Comparison of ENCODE assay signal across 9 mouse cellular contexts in the genomic region with DNA sequence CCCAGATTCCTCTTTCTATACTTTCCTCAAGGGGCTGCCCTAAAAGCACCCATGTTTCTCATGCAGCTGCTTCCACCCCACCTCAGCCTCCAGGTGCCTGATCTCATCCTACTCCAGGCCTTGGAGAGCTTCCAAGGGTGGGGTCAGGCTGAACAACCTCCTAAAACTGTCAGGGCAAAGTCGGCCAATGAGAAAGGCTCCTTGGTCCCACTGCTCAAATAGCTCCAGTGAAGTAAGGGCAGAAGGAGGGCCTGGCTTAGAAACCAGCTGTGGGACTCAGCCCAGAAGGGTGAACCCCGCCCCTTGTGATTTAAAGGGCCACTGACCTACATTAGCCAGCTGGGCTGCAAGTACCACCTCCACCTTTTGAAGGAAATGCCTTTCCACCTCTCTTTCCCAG. TPM values are rescaled to one million over a fixed set of nuclear protein-coding genes. Genes with fewer than 3 reads are reported as not detected.
DNase-seq lines count a peak whose midpoint lies in the region; ATAC-seq and TF ChIP-seq lines count a peak whose summit lies in the region.
"Had no signal": no experiment of that assay in that cellular context is flagged by ENCODE, and none has a peak within 500 bp of the region (broad histone marks: within the 10 kb centered on the region; RNA-seq: fewer than 3 reads in every experiment).

No protein-coding gene starts in this region.

- peak; percentile 16; the same call in 1 of the 2 replicates for ATAC-seq in granulocyte monocyte progenitor cell, adult 5-6 weeks (replicated peaks; ENCODE audit: poor library complexity, severe bottlenecking)
- peak; percentile 74 for ATAC-seq in kidney, embryonic 15.5 days (replicated peaks; ENCODE audit: low FRiP score)
- peak; percentile 90 for ATAC-seq in lung, postnatal 0 days
- ATAC-seq in forebrain, embryonic 15.5 days (replicated peaks) = no peak

- H3K4me1 ChIP-seq in kidney, embryonic 15.5 days = peaks cover 49% of the 10 kb centered on the region
- peaks cover 8% of the 10 kb centered on the region for H3K4me1 ChIP-seq in lung, postnatal 0 days (ENCODE audit: insufficient read depth, low read depth, low read length)
- peaks cover 19% of the 10 kb centered on the region for H3K4me1 ChIP-seq in forebrain, embryonic 15.5 days

- peak; percentile 50 for TF ChIP-seq EP300 in lung, postnatal 0 days (IDR thresholded peaks at IDR 0.05)

- TF ChIP-seq CTCF in lung, postnatal 0 days (IDR thresholded peaks at IDR 0.05) = no peak

- H3K9me3 ChIP-seq in kidney, embryonic 15.5 days (replicated peaks) = no peaks in the 10 kb centered on the region
- H3K9me3 ChIP-seq in lung, postnatal 0 days (ENCODE audit: low read length) = no peaks in the 10 kb centered on the region
- H3K9me3 ChIP-seq in forebrain, embryonic 15.5 days = no peaks in the 10 kb centered on the region

- no peak overlapping the region for H3K4me2 ChIP-seq in kidney, embryonic 15.5 days
- no peak overlapping the region for H3K4me2 ChIP-seq in lung, postnatal 0 days (replicated peaks; ENCODE audit: low read depth, low read length)
- no peak overlapping the region; the same call in 1 of the 2 replicates for H3K4me2 ChIP-seq in forebrain, embryonic 15.5 days (replicated peaks)

- intact Hi-C loops in left cerebral cortex, postnatal 14 days (cut with DNase I) = loop anchor here (5.0 to 10.0 kb wide), 2 partner anchors 69 to 171 kb away; no protein-coding TSS in a partner anchor

- H3K9ac ChIP-seq in kidney, embryonic 15.5 days = no peak overlapping the region
- no peak overlapping the region for H3K9ac ChIP-seq in lung, postnatal 0 days (replicated peaks; ENCODE audit: low read depth)
- no peak overlapping the region for H3K9ac ChIP-seq in forebrain, embryonic 15.5 days (replicated peaks)

- peak overlapping the region; percentile 75 for H3K27ac ChIP-seq in kidney, embryonic 15.5 days
- peak overlapping the region; percentile 62 for H3K27ac ChIP-seq in lung, postnatal 0 days (ENCODE audit: low read length)
- H3K27ac ChIP-seq in forebrain, embryonic 15.5 days (replicated peaks) = no peak overlapping the region

- H3K4me3 ChIP-seq in kidney, embryonic 15.5 days (replicated peaks) = no peak overlapping the region
- H3K4me3 ChIP-seq in lung, postnatal 0 days (ENCODE audit: low read depth, low read length) = no peak overlapping the region
- no peak overlapping the region for H3K4me3 ChIP-seq in forebrain, embryonic 15.5 days

- 5% methylated on average over 2 of the region's 2 CpGs for WGBS in kidney, embryonic 15.5 days
- WGBS in lung, postnatal 0 days = 8% methylated on average over 2 of the region's 2 CpGs
- 15% methylated on average over 2 of the region's 2 CpGs for WGBS in forebrain, embryonic 15.5 days

- peak; percentile 84 for DNase-seq in ES-CJ7 (ENCODE audit: low read depth, low spot score)
- DNase-seq in R1 (ENCODE audit: low read depth, low spot score) = peak; percentile 85
- peak; percentile 96 for DNase-seq in lung, postnatal 0 days (ENCODE audit: low spot score)
- DNase-seq in thymus, postnatal 10 days (ENCODE audit: low spot score in 2 of 2) = no peak
- DNase-seq in left cerebral cortex, postnatal 14 days (ENCODE audit: low spot score in 2 of 2) = no peak

- peaks cover 62% of the 10 kb centered on the region for H3K36me3 ChIP-seq in kidney, embryonic 15.5 days
- peaks cover 7% of the 10 kb centered on the region; the same call in 1 of the 2 replicates for H3K36me3 ChIP-seq in lung, postnatal 0 days (ENCODE audit: insufficient read depth, low read length)
- peaks cover 52% of the 10 kb centered on the region for H3K36me3 ChIP-seq in forebrain, embryonic 15.5 days

- H3K27me3 ChIP-seq in kidney, embryonic 15.5 days = no peaks in the 10 kb centered on the region
- no peaks in the 10 kb centered on the region for H3K27me3 ChIP-seq in lung, postnatal 0 days (replicated peaks; ENCODE audit: insufficient read depth, low read length)
- H3K27me3 ChIP-seq in forebrain, embryonic 15.5 days = no peaks in the 10 kb centered on the region

RNA-seq across cellular contexts. Expression of gene Kcnk7, which starts 9.6 kb away (rescaled TPM):
- not detected in 2 replicates for total RNA-seq in granulocyte monocyte progenitor cell, adult 5-6 weeks (2014; fragmentation: Nextera tagmentation)
- not detected in 2 replicates for total RNA-seq in granulocyte monocyte progenitor cell, adult 5-6 weeks (2017)
- 0.15 and 0.38 TPM in 2 replicates for polyA plus RNA-seq in kidney, embryonic 15.5 days (2015; fragmentation: Nextera tagmentation; extraction: Ambion mirVana)
- 0.87 and 1.3 TPM in 2 replicates for polyA plus RNA-seq in lung, postnatal 0 days (2015; fragmentation: Nextera tagmentation; extraction: Ambion mirVana)
- 0.33 TPM in 1 of 2 replicates, not detected in the other for polyA plus RNA-seq in forebrain, embryonic 15.5 days (2015; fragmentation: Nextera tagmentation; extraction: Ambion mirVana)
- not detected for total RNA-seq in left cerebral cortex, postnatal 14 days (2021)
- total RNA-seq: gastrocnemius, postnatal 4 days had no signal

RNA-seq across cellular contexts. Expression of gene Ehbp1l1, which starts 12.4 kb away (rescaled TPM):
- total RNA-seq in granulocyte monocyte progenitor cell, adult 5-6 weeks (2014; fragmentation: Nextera tagmentation) = 23.2 and 29.5 TPM in 2 replicates
- total RNA-seq in granulocyte monocyte progenitor cell, adult 5-6 weeks (2017) = 30.6 and 41.6 TPM in 2 replicates
- 20.5 and 25.9 TPM in 2 replicates for polyA plus RNA-seq in kidney, embryonic 15.5 days (2015; fragmentation: Nextera tagmentation; extraction: Ambion mirVana)
- polyA plus RNA-seq in lung, postnatal 0 days (2015; fragmentation: Nextera tagmentation; extraction: Ambion mirVana) = 19.3 and 21.6 TPM in 2 replicates
- 11.1 and 13.3 TPM in 2 replicates for polyA plus RNA-seq in forebrain, embryonic 15.5 days (2015; fragmentation: Nextera tagmentation; extraction: Ambion mirVana)
- total RNA-seq in left cerebral cortex, postnatal 14 days (2021) = 10 to 100 TPM; 36.6 to 37.7 TPM

RNA-seq across cellular contexts. Expression of gene Fam89b, which starts 15.7 kb away (rescaled TPM):
- 37.4 and 41.7 TPM in 2 replicates for total RNA-seq in granulocyte monocyte progenitor cell, adult 5-6 weeks (2014; fragmentation: Nextera tagmentation)
- total RNA-seq in granulocyte monocyte progenitor cell, adult 5-6 weeks (2017) = 20.9 and 31.8 TPM in 2 replicates
- 89.0 and 91.4 TPM in 2 replicates for polyA plus RNA-seq in kidney, embryonic 15.5 days (2015; fragmentation: Nextera tagmentation; extraction: Ambion mirVana)
- polyA plus RNA-seq in lung, postnatal 0 days (2015; fragmentation: Nextera tagmentation; extraction: Ambion mirVana) = 120 and 126 TPM in 2 replicates
- polyA plus RNA-seq in forebrain, embryonic 15.5 days (2015; fragmentation: Nextera tagmentation; extraction: Ambion mirVana) = 190 and 200 TPM in 2 replicates
- 10 to 100 TPM; 38.7 to 39.2 TPM for total RNA-seq in left cerebral cortex, postnatal 14 days (2021)

RNA-seq across cellular contexts. Expression of gene Pcnx3, which starts 25.0 kb away (rescaled TPM):
- 35.2 and 46.8 TPM in 2 replicates for total RNA-seq in granulocyte monocyte progenitor cell, adult 5-6 weeks (2014; fragmentation: Nextera tagmentation)
- 12.6 and 22.7 TPM in 2 replicates for total RNA-seq in granulocyte monocyte progenitor cell, adult 5-6 weeks (2017)
- polyA plus RNA-seq in kidney, embryonic 15.5 days (2015; fragmentation: Nextera tagmentation; extraction: Ambion mirVana) = 22.2 and 30.1 TPM in 2 replicates
- 11.3 and 12.9 TPM in 2 replicates for polyA plus RNA-seq in lung, postnatal 0 days (2015; fragmentation: Nextera tagmentation; extraction: Ambion mirVana)
- 27.6 and 29.1 TPM in 2 replicates for polyA plus RNA-seq in forebrain, embryonic 15.5 days (2015; fragmentation: Nextera tagmentation; extraction: Ambion mirVana)
- total RNA-seq in left cerebral cortex, postnatal 14 days (2021) = 10 to 100 TPM; 63.6 to 65.1 TPM

RNA-seq across cellular contexts. Expression of gene Map3k11, which starts 25.2 kb away (rescaled TPM):
- 23.0 and 30.4 TPM in 2 replicates for total RNA-seq in granulocyte monocyte progenitor cell, adult 5-6 weeks (2014; fragmentation: Nextera tagmentation)
- 21.9 and 22.2 TPM in 2 replicates for total RNA-seq in granulocyte monocyte progenitor cell, adult 5-6 weeks (2017)
- polyA plus RNA-seq in kidney, embryonic 15.5 days (2015; fragmentation: Nextera tagmentation; extraction: Ambion mirVana) = 42.6 and 43.2 TPM in 2 replicates
- polyA plus RNA-seq in lung, postnatal 0 days (2015; fragmentation: Nextera tagmentation; extraction: Ambion mirVana) = 36.8 and 36.9 TPM in 2 replicates
- polyA plus RNA-seq in forebrain, embryonic 15.5 days (2015; fragmentation: Nextera tagmentation; extraction: Ambion mirVana) = 12.2 and 13.0 TPM in 2 replicates
- total RNA-seq in left cerebral cortex, postnatal 14 days (2021) = 10 to 100 TPM; 12.6 to 15.9 TPM

Comparison
In these comparisons a context has a peak if more than half of its experiments do, and no peak if none do; other contexts are left out.
1. DNase-seq: peak in ES-CJ7 (single experiment), R1 (single experiment) and lung, postnatal 0 days (single experiment); none in thymus, postnatal 10 days (0 of 2) and left cerebral cortex, postnatal 14 days (0 of 2).